Mouse (Mus musculus) forebrain, postnatal 0 days (tissue): ENCODE results near the gene Znrf3. TPM values are rescaled to one million over a fixed set of nuclear protein-coding genes. Genes with fewer than 3 reads are reported as not detected.

ENCODE experiments used
- ATAC-seq: fragments of 200-750 bp; cut with Nextera tagmentation; 2 replicates; pipeline ENCODE4 v1.8.0; 2017; ENCODE audit warnings: mild to moderate bottlenecking, moderate library complexity
- DNase-seq: peaks from one replicate; pipeline ENCODE4 v3.0.0-alpha.2; 2015
- H3K27ac ChIP-seq: fragments of 300-500 bp; sonication (generic); 2 replicates; pipeline ENCODE4 v1.5.1; 2014; ENCODE audit warnings: low read depth, mild to moderate bottlenecking, antibody characterized with exemption, low read length, moderate library complexity, mixed read lengths
- H3K27me3 ChIP-seq: fragments of 300-500 bp; sonication (generic); 2 replicates; pipeline ENCODE4 v1.6.1; 2014; ENCODE audit warnings: mild to moderate bottlenecking, low read length, mixed read lengths; ENCODE audit not compliant: insufficient read depth
- H3K36me3 ChIP-seq: fragments of 300-500 bp; sonication (generic); 2 replicates; pipeline ENCODE4 v1.6.1; 2014; ENCODE audit warnings: mild to moderate bottlenecking, moderate library complexity; ENCODE audit not compliant: insufficient read depth
- H3K4me1 ChIP-seq: fragments of 300-500 bp; sonication (generic); 2 replicates; pipeline ENCODE4 v1.6.1; 2014; ENCODE audit warnings: antibody characterized with exemption; ENCODE audit not compliant: insufficient read depth
- H3K4me2 ChIP-seq: fragments of 300-500 bp; sonication (generic); 2 replicates; pipeline ENCODE4 v1.6.1; 2014; ENCODE audit warnings: low read depth, mild to moderate bottlenecking, moderate library complexity
- H3K4me3 ChIP-seq: fragments of 300-500 bp; sonication (generic); 2 replicates; pipeline ENCODE4 v1.5.1; 2014; ENCODE audit warnings: low read depth, low read length, mixed read lengths
- H3K9ac ChIP-seq: fragments of 300-500 bp; sonication (generic); 2 replicates; pipeline ENCODE4 v1.6.1; 2014; ENCODE audit warnings: mild to moderate bottlenecking
- H3K9me3 ChIP-seq: fragments of 300-500 bp; sonication (generic); 2 replicates; pipeline ENCODE4 v1.6.1; 2016; ENCODE audit warnings: low read length
- CTCF ChIP-seq: sonication (generic); IDR thresholded peaks from 2 replicates; pipeline ENCODE4 v1.5.1; 2016; ENCODE audit warnings: antibody characterized with exemption, control low read depth, low read depth
- WGBS: fragments of 180-500 bp; shearing (Covaris S2); extraction: QIAGEN DNeasy Blood & Tissue Kit; methylation state at CpG from one replicate; pipeline ENCODE4 v1.1.7; 2014; 5-methylcytosine and 5-hydroxymethylcytosine counted together
- polyA plus RNA-seq: library from polyadenylated mRNA; unstranded; fragments of >200 nt; fragmentation: Nextera tagmentation; extraction: Ambion mirVana; gene quantifications from 2 replicates; pipeline ENCODE4 v1.2.1, GENCODE M21; 2015
- total RNA-seq: library from RNA; depleted of rRNA; stranded (reverse); fragments of >200 nt; gene quantifications from 2 replicates; pipeline ENCODE4 v1.2.3, GENCODE M21; 2014

Znrf3 gene
- total and polyA plus RNA-seq, 2 experiments from 2014 or later = 8.3 to 9.1 TPM

DNA sequence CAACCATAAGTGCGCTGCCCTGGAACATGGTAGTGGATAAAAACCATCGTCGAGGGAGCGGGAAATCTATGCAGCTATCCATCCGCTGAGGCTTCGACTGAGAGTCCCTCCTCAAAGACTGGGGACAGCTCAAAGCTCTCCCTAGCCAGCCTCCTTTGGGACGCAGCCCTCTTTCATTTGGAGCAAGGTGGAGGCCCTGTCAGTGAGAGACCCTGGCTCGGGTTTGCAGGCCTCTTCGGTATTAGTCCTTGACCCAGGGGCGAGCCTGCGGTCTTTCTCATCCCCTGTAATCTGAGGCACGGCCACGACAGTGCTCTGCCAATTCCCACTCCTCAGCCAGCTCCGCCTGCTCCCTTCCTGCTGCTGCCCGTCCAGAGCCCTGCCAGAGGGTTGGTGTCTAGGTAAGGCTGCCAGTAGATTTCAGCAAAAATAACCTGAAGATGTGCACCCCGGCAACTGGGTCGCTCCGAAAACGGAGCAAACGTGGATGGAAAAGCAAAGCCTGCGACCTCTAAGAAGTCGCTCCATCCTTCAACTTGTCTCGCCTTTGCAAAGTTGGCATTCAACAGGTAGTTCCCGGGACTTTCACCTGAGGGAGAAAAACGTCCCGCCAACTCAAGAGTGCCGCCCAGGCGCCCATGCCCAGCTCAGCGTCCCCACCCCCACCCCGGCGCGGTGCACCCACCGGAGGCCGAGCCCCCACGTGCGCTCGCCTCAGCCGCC is 975 bp downstream of the Znrf3 start:
- TF ChIP-seq CTCF = no peak
- DNase-seq = peak; percentile 19
- Histone ChIP-seq H3K9ac (peak overlapping the region; percentile 71), H3K27me3 (no peaks in the 10 kb centered on the region), H3K4me2 (peak overlapping the region; percentile 98), H3K9me3 (no peaks in the 10 kb centered on the region), H3K27ac (no peak overlapping the region), H3K4me1 (peaks cover 15% of the 10 kb centered on the region), H3K4me3 (peak overlapping the region; percentile 74), H3K36me3 (no peaks in the 10 kb centered on the region)
- 0 out of 2 replicates have a peak, but pooled peaks have one; percentile 19 for ATAC-seq
- WGBS = 1% methylated on average over 38 of the region's 38 CpGs

DNA sequence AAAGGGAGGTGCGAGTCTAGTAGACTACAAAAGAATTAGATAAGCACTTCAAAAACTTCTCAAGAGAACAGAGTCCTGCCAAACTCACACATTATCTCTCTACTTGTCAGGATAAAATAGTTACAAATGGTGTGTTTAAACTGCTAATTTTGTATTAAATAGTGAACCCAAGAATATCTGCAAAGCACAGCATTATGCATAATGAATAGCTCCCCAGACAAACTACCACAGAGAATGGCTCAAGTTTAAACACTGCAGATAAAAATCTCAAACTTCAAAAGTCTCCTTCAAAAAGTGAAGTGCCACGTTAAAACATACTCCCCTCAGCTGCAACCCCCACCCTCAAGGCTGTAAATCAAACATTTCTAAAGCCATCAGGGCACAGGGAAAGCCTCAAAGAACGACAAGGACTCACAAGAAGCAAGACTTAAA is 2.0 kb downstream of the Znrf3 start:
- DNase-seq (no peak), ATAC-seq (no peak)
- no peaks in the 10 kb centered on the region for H3K36me3 ChIP-seq
- 17% methylated on average over 3 of the region's 3 CpGs for WGBS
- H3K9ac ChIP-seq = no peak overlapping the region
- peaks cover 15% of the 10 kb centered on the region for H3K4me1 ChIP-seq
- H3K9me3 ChIP-seq = no peaks in the 10 kb centered on the region
- H3K4me3 ChIP-seq = peak overlapping the region; percentile 74; the same call in 1 of the 2 replicates
- TF ChIP-seq CTCF = no peak
- no peaks in the 10 kb centered on the region for H3K27me3 ChIP-seq
- peak overlapping the region; percentile 98 for H3K4me2 ChIP-seq
- no peak overlapping the region for H3K27ac ChIP-seq

DNA sequence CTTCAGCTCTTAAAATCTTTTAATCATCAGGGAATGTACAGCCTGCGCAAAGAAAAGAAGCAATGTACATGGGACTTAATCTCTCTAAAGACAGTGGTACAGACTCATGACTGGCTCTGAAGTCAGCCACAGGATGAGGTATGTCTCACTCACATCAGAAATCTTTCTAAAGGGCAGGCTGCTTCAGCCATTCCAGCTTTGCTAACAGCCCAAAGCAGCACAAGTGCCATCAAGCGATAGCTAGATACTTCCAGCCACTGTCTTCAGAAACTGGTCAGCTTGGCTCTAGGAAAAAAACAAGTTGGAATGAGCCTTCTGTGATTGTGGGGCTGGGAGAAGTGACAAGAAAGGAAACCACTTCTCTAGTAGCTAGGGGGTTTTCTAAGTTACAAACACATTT is 7.0 kb downstream of the Znrf3 start:
- Histone ChIP-seq H3K9me3 (no peaks in the 10 kb centered on the region), H3K36me3 (no peaks in the 10 kb centered on the region), H3K9ac (no peak overlapping the region), H3K27ac (no peak overlapping the region), H3K27me3 (no peaks in the 10 kb centered on the region), H3K4me2 (no peak overlapping the region), H3K4me1 (peaks cover 7% of the 10 kb centered on the region; the same call in 1 of the 2 replicates), H3K4me3 (no peak overlapping the region)
- WGBS = 90% methylated on average over 2 of the region's 2 CpGs
- no peak for TF ChIP-seq CTCF
- no peak for ATAC-seq
- no peak for DNase-seq

DNA sequence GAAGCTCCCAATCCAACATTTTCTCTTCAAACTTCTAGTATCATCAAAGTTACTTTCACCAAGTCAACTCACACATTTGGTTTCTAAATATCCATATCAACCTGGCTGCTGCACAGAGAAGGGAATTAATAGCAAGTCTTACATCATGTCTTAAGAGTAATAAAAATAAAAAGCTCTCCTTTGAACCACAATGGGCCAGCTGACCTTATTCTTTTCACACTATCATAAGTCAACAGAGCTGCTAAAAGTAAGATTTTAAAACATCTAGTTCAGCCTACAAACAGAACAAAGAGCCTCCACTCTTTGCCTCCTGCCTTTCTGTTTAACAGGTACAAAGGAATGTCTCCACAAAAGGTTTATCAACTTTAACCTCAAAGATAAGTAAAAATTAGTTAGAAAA is 7.7 kb downstream of the Znrf3 start:
- H3K4me3 ChIP-seq = no peak overlapping the region
- no peaks in the 10 kb centered on the region for H3K36me3 ChIP-seq
- no peaks in the 10 kb centered on the region for H3K27me3 ChIP-seq
- no peak overlapping the region for H3K9ac ChIP-seq
- no peak overlapping the region for H3K4me2 ChIP-seq
- DNase-seq = no peak
- no peaks in the 10 kb centered on the region for H3K9me3 ChIP-seq
- ATAC-seq = no peak
- H3K27ac ChIP-seq = no peak overlapping the region
- no peaks in the 10 kb centered on the region for H3K4me1 ChIP-seq
- no peak for TF ChIP-seq CTCF

DNA sequence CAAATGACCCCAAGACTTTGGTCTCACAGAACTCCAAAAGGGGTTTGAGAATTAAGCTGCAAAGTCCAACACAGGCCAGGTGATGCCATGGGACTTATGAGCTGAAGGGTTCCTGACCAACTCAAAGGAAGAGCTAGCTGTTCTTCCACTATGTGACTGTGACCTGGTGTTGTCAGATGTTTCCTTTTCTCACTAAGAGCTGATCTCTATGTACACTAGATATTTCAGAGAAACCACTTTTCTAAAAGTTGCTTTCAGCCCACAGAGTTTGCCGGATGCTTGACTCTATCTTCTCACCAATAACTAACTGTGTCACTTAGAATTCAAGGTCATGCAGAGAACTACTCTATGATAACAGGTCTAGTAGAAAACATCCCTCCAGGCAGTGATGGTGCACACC is 9.2 kb downstream of the Znrf3 start:
- no peak overlapping the region for H3K9ac ChIP-seq
- H3K27ac ChIP-seq = no peak overlapping the region
- no peaks in the 10 kb centered on the region for H3K27me3 ChIP-seq
- H3K4me1 ChIP-seq = no peaks in the 10 kb centered on the region
- no peak for TF ChIP-seq CTCF
- ATAC-seq (no peak), DNase-seq (no peak)
- WGBS = 98% methylated on average over 1 of the region's 1 CpGs
- no peaks in the 10 kb centered on the region for H3K36me3 ChIP-seq
- no peak overlapping the region for H3K4me3 ChIP-seq
- no peak overlapping the region for H3K4me2 ChIP-seq
- H3K9me3 ChIP-seq = no peaks in the 10 kb centered on the region

DNA sequence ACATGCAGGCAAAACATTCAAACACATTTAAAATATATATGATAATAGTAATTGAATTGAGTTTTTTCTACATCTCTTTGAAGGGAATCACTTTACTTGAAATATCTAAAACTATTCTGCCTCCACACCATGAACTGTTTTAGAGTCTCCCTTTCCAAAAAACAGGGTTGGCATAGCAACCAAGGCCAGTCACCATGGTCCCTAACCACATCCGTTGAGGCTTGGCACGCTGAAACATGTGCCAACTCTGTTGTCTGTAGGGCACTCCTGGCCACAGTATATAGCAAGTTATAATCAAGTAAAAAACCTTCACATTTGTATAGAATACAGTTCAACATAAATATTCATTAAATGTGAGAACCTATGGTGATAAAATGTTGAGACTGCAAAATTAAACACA is 12.3 kb downstream of the Znrf3 start:
- Histone ChIP-seq H3K9ac (no peak overlapping the region), H3K4me1 (no peaks in the 10 kb centered on the region), H3K4me3 (no peak overlapping the region), H3K27ac (no peak overlapping the region), H3K27me3 (no peaks in the 10 kb centered on the region), H3K9me3 (no peaks in the 10 kb centered on the region), H3K4me2 (no peak overlapping the region), H3K36me3 (no peaks in the 10 kb centered on the region)
- DNase-seq (no peak), ATAC-seq (no peak)
- no peak for TF ChIP-seq CTCF
- 30% methylated on average over 2 of the region's 2 CpGs for WGBS

DNA sequence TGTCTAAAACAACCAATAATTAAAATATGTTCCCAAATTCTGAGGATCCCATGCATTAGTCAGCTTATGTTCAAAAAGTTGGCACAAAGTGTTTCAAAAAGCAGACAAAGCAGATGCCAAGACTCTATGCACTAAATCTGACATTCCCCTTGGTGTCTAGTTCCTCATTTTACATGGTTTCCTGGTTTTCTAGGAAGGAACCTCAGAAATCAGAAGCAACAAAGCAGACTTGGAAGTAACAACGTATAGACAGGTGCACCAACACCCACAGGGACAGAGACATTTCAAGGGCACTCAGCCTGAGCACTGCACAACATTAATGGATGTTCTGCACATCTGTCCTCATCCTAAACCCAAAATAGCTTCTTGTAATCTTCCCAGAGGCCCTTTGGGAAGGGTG is 13.8 kb downstream of the Znrf3 start:
- no peak overlapping the region for H3K4me3 ChIP-seq
- WGBS = 62% methylated on average over 1 of the region's 1 CpGs
- no peaks in the 10 kb centered on the region for H3K4me1 ChIP-seq
- no peak overlapping the region for H3K27ac ChIP-seq
- no peak overlapping the region for H3K9ac ChIP-seq
- no peaks in the 10 kb centered on the region for H3K36me3 ChIP-seq
- TF ChIP-seq CTCF = no peak
- ATAC-seq = no peak
- H3K27me3 ChIP-seq = no peaks in the 10 kb centered on the region
- DNase-seq = no peak
- H3K9me3 ChIP-seq = no peaks in the 10 kb centered on the region
- H3K4me2 ChIP-seq = no peak overlapping the region
